Mouse (Mus musculus) liver, embryonic 14 days (tissue): ENCODE data around the gene Fbxo42. TPM values are rescaled to one million over a fixed set of nuclear protein-coding genes. Genes with fewer than 3 reads are reported as not detected.

ENCODE experiments used
- polyA plus RNA-seq: library from polyadenylated mRNA; depleted of rRNA; stranded (reverse); fragments of >200 nt; gene quantifications from 2 replicates; pipeline ENCODE4 v1.2.3, GENCODE M21; 2012; rRNA removed

The Fbxo42 gene
- polyA plus RNA-seq, result 6.7 and 9.1 TPM in 2 replicates

GRCm38 (mm10) chr4:141147112-141148008, at the start of gene Fbxo42:
Fbxo42 (plus strand) TSS chr4:141147913.

GRCm38 (mm10) chr4:141139116-141139970, 8.4 kb upstream of the Fbxo42 start, which contains the start of gene Szrd1:
Szrd1 (minus strand) TSS chr4:141139775.

GRCm38 (mm10) chr4:141213770-141214336, 66.1 kb downstream of the Fbxo42 start, which contains the start of gene Rsg1:
Rsg1 (plus strand) TSS chr4:141213956.

GRCm38 (mm10) chr4:141239388-141240125, 91.8 kb downstream of the Fbxo42 start, which contains the start of gene Arhgef19:
Arhgef19 (plus strand) TSS chr4:141239499.

Other genes with a start within 250 kb of the Fbxo42 start
- gene Padi2, start 241.6 kb upstream of the Fbxo42 start, polyA plus RNA-seq, result 0.74 and 0.85 TPM in 2 replicates
- gene Sdhb, start 186.7 kb upstream of the Fbxo42 start, polyA plus RNA-seq, result 84.3 and 93.8 TPM in 2 replicates
- 14.3 and 17.0 TPM in 2 replicates for gene Atp13a2, start 161.0 kb upstream of the Fbxo42 start, polyA plus RNA-seq
- gene Mfap2, start 137.5 kb upstream of the Fbxo42 start, polyA plus RNA-seq, result 5.8 and 8.7 TPM in 2 replicates
- gene Crocc, start 87.4 kb upstream of the Fbxo42 start, polyA plus RNA-seq, result 1.8 and 2.0 TPM in 2 replicates
- 51.4 and 61.7 TPM in 2 replicates for gene Necap2, start 69.6 kb upstream of the Fbxo42 start, polyA plus RNA-seq
- not detected in 2 replicates for gene Spata21, start 59.6 kb upstream of the Fbxo42 start, polyA plus RNA-seq
- gene Szrd1, start 8.1 kb upstream of the Fbxo42 start, polyA plus RNA-seq, result 12.1 and 14.6 TPM in 2 replicates
- gene Rsg1, start 66.0 kb downstream of the Fbxo42 start, polyA plus RNA-seq, result 0.76 and 0.78 TPM in 2 replicates
- gene Arhgef19, start 91.6 kb downstream of the Fbxo42 start, polyA plus RNA-seq, result 0.84 and 0.97 TPM in 2 replicates
- 1.3 and 1.5 TPM in 2 replicates for gene Epha2, start 153.3 kb downstream of the Fbxo42 start, polyA plus RNA-seq
- gene Fam131c, start 220.3 kb downstream of the Fbxo42 start, polyA plus RNA-seq, result 0.02 and 0.07 TPM in 2 replicates